8 mouse cellular contexts compared by ENCODE assay signal in genomic region chr9:44965126-44965832, GRCm38 (mm10). TPM values are rescaled to one million over a fixed set of nuclear protein-coding genes. Genes with fewer than 3 reads are reported as not detected.
DNase-seq lines count a peak whose midpoint lies in the region; ATAC-seq lines count a peak whose summit lies in the region.

Ube4a (minus strand) TSS chr9:44965600.

- peaks cover 12% of the 10 kb centered on the region for H3K4me1 ChIP-seq in heart, embryonic 10.5 days
- H3K4me1 ChIP-seq in kidney, embryonic 15.5 days, result peaks cover 16% of the 10 kb centered on the region

- peak; percentile 100 for DNase-seq in B cell, adult 2 months
- peak; percentile 100 for DNase-seq in brain, adult 2 months (ENCODE audit: low read depth, low spot score)
- peak; percentile 99 for DNase-seq in heart, embryonic 10.5 days (ENCODE audit: low spot score)
- DNase-seq in liver, result peak; percentile 98
- peak; percentile 98 to 99 for DNase-seq in spleen, postnatal 4 days (ENCODE audit: low spot score in 2 of 2)

- peak within 1 kb of the TSS; percentile 75 for H3K9ac ChIP-seq in kidney, embryonic 15.5 days

- WGBS in heart, embryonic 10.5 days, result under 1% methylated on average over 39 of the region's 39 CpGs
- WGBS in kidney, embryonic 15.5 days, result under 1% methylated on average over 39 of the region's 39 CpGs

- H3K9me3 ChIP-seq in heart, embryonic 10.5 days, result no peaks in the 10 kb centered on the region
- no peaks in the 10 kb centered on the region for H3K9me3 ChIP-seq in kidney, embryonic 15.5 days (replicated peaks)

- H3K27me3 ChIP-seq in heart, embryonic 10.5 days (ENCODE audit: insufficient read depth, poor library complexity, severe bottlenecking), result no peaks in the 10 kb centered on the region
- H3K27me3 ChIP-seq in kidney, embryonic 15.5 days, result peaks cover 7% of the 10 kb centered on the region

- peak within 1 kb of the TSS; percentile 93 for H3K4me2 ChIP-seq in kidney, embryonic 15.5 days

- peak within 1 kb of the TSS; percentile 93 for H3K4me3 ChIP-seq in heart, embryonic 10.5 days
- peak within 1 kb of the TSS; percentile 80 for H3K4me3 ChIP-seq in kidney, embryonic 15.5 days (replicated peaks)

- H3K36me3 ChIP-seq in heart, embryonic 10.5 days, result peaks cover 21% of the 10 kb centered on the region
- H3K36me3 ChIP-seq in kidney, embryonic 15.5 days, result peaks cover 27% of the 10 kb centered on the region

- peak within 1 kb of the TSS; percentile 87 for H3K27ac ChIP-seq in heart, embryonic 10.5 days
- H3K27ac ChIP-seq in kidney, embryonic 15.5 days, result peak within 1 kb of the TSS; percentile 63; the same call in 1 of the 2 replicates

- ATAC-seq in erythroblast, adult 5-6 weeks (replicated peaks; ENCODE audit: low FRiP score, poor library complexity, severe bottlenecking), result peak; percentile 94
- peak; percentile 94 for ATAC-seq in kidney, embryonic 15.5 days (replicated peaks; ENCODE audit: low FRiP score)
- peak; percentile 98 for ATAC-seq in monocyte, adult 5-6 weeks (replicated peaks; ENCODE audit: insufficient number of reproducible peaks, low FRiP score, low TSS enrichment, poor library complexity, severe bottlenecking)

RNA-seq across cellular contexts. Expression of gene Ube4a, which starts in this region (rescaled TPM):
- 19.0 and 38.2 TPM in 2 replicates for total RNA-seq in erythroblast, adult 5-6 weeks (2015; ENCODE audit: low replicate concordance)
- 29.6 and 53.4 TPM in 2 replicates for total RNA-seq in erythroblast, adult 5-6 weeks (2017; ENCODE audit: low replicate concordance)
- polyA plus RNA-seq in heart, embryonic 10.5 days (2016; fragmentation: Nextera tagmentation; extraction: Ambion mirVana), result 17.8 and 20.9 TPM in 2 replicates
- polyA plus RNA-seq in kidney, embryonic 15.5 days (2015; fragmentation: Nextera tagmentation; extraction: Ambion mirVana), result 23.7 and 25.5 TPM in 2 replicates
- 17.7 to 43.2 TPM (median 41.6 TPM) in 3 replicates for total RNA-seq in monocyte, adult 5-6 weeks (2017)

Comparison
In these comparisons a context has a peak if more than half of its experiments do, and no peak if none do; other contexts are left out.
1. Peak in every context shown above with its lines: DNase-seq, ATAC-seq, H3K4me3 ChIP-seq and H3K27ac ChIP-seq.